Mouse (Mus musculus) bone marrow, adult 2 months (tissue): ENCODE measurements around the gene Cox4i1.

Source experiments
- CTCF ChIP-seq: fragments of 200-500 bp; IDR thresholded peaks from 2 replicates; pipeline ENCODE4 v1.5.1; 2011; ENCODE audit warnings: low read length, control low read depth; ENCODE audit not compliant: control insufficient read depth, insufficient read depth
- POLR2A ChIP-seq: fragments of 200-500 bp; IDR thresholded peaks from 2 replicates; pipeline ENCODE4 v1.6.1; 2011; ENCODE audit warnings: low read depth, mild to moderate bottlenecking, control low read depth, low read length, borderline replicate concordance; ENCODE audit not compliant: control insufficient read depth

DNA sequence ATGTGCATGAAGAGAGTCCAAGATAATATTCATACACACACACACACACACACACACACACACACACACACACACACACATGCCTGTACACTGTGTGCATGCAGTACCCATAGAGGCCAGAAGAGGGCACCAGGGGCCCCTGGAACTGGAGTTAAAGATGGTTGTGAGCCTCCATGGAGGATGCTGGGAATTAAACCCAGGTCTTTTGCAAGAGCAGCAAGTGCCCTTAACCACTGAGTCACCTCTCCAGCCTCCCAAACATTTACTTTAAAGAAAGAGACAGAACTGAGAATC is 29.9 kb downstream of the Cox4i1 start:
- TF ChIP-seq CTCF (peak; percentile 36; the same call in 1 of the 2 replicates), POLR2A (no peak)
